Mouse (Mus musculus) heart, embryonic 13.5 days (tissue): ENCODE results near the gene Dusp1. TPM values are rescaled to one million over a fixed set of nuclear protein-coding genes. Genes with fewer than 3 reads are reported as not detected.
A peak's percentile ranks its signal among the peaks of the same experiment; 100 is the strongest.

Experiments used
- ATAC-seq: fragments of 200-750 bp; cut with Nextera tagmentation; 2 replicates; pipeline ENCODE4 v1.8.0; 2017; ENCODE audit warnings: moderate TSS enrichment; ENCODE audit not compliant: insufficient number of reproducible peaks, low FRiP score, low TSS enrichment; ENCODE audit errors: extremely low read depth
- H3K27ac ChIP-seq: fragments of 300-500 bp; sonication (generic); replicated peaks from 2 replicates; pipeline ENCODE4 v1.5.1; 2015; ENCODE audit warnings: moderate library complexity, mild to moderate bottlenecking, inconsistent platforms
- H3K27me3 ChIP-seq: fragments of 300-500 bp; sonication (generic); replicated peaks from 2 replicates; pipeline ENCODE4 v1.6.1; 2015; ENCODE audit warnings: mild to moderate bottlenecking, inconsistent platforms
- H3K36me3 ChIP-seq: fragments of 300-500 bp; sonication (generic); 2 replicates; pipeline ENCODE4 v1.6.1; 2015; ENCODE audit warnings: mild to moderate bottlenecking, inconsistent platforms
- H3K4me1 ChIP-seq: fragments of 300-500 bp; sonication (generic); 2 replicates; pipeline ENCODE4 v1.6.1; 2015; ENCODE audit warnings: inconsistent platforms
- H3K4me2 ChIP-seq: fragments of 300-500 bp; sonication (generic); 2 replicates; pipeline ENCODE4 v1.6.1; 2015; ENCODE audit warnings: inconsistent platforms, mild to moderate bottlenecking, moderate library complexity
- H3K4me3 ChIP-seq: fragments of 300-500 bp; sonication (generic); 2 replicates; pipeline ENCODE4 v1.5.1; 2015; ENCODE audit warnings: moderate library complexity, mild to moderate bottlenecking, inconsistent platforms
- H3K9ac ChIP-seq: fragments of 300-500 bp; sonication (generic); 2 replicates; pipeline ENCODE4 v1.6.1; 2015; ENCODE audit warnings: inconsistent platforms, mild to moderate bottlenecking, moderate library complexity
- H3K9me3 ChIP-seq: fragments of 300-500 bp; sonication (generic); 2 replicates; pipeline ENCODE4 v1.6.1; 2016; ENCODE audit warnings: inconsistent platforms
- WGBS: fragments of 180-500 bp; shearing (Covaris S2); methylation state at CpG from one replicate; pipeline ENCODE4 v1.1.7; 2015; ENCODE audit warnings: mixed read lengths; 5-methylcytosine and 5-hydroxymethylcytosine counted together
- polyA plus RNA-seq: library from polyadenylated mRNA; unstranded; fragments of >200 nt; fragmentation: Nextera tagmentation; extraction: Ambion mirVana; gene quantifications from 2 replicates; pipeline ENCODE4 v1.2.1, GENCODE M21; 2015

Gene Dusp1
- 32.8 and 33.1 TPM in 2 replicates for polyA plus RNA-seq

GRCm38 (mm10) chr17:26561651-26562181 lies at the start of gene Dusp1:
TSS of gene Dusp1 (minus strand) at chr17:26562128.
- Histone ChIP-seq H3K9me3 (no peaks in the 10 kb centered on the region), H3K36me3 (peaks cover 35% of the 10 kb centered on the region), H3K27ac (peak within 1 kb of the TSS; percentile 80), H3K27me3 (no peaks in the 10 kb centered on the region), H3K4me3 (peak within 1 kb of the TSS; percentile 88), H3K4me1 (peaks cover 35% of the 10 kb centered on the region), H3K9ac (peak within 1 kb of the TSS; percentile 97), H3K4me2 (peak within 1 kb of the TSS; percentile 98)
- 2% methylated on average over 25 of the region's 25 CpGs for WGBS
- ATAC-seq, result peak; percentile 40; the same call in 1 of the 2 replicates

DNA sequence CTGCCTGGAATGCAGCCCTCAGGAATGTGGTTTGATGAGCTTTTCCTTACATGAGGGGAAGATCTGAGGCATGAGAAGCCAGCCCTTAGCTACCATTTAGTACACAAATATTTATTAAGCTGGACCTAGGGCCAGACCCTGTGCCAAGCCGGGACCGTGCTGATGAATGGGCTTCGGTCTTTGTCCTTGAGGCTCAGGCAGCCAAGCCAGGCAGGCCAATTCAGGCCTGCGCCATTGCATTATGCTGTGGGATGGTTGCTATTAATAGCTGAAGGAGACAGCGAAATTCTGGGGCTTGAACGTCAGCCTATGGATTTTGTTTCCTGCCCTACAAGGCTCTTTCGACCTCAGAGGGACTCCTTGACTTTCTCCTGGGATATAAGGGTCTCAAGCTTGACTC lies 49.4 kb upstream of the Dusp1 start:
- 47% methylated on average over 7 of the region's 7 CpGs for WGBS
- H3K27ac ChIP-seq, result peak overlapping the region; percentile 94
- ATAC-seq, result 0 out of 2 replicates have a peak, but pooled peaks have one; percentile 9
- no peaks in the 10 kb centered on the region for H3K27me3 ChIP-seq
- no peaks in the 10 kb centered on the region for H3K9me3 ChIP-seq
- peak overlapping the region; percentile 54 for H3K9ac ChIP-seq
- peaks cover 67% of the 10 kb centered on the region for H3K4me1 ChIP-seq
- H3K4me2 ChIP-seq, result no peak overlapping the region
- H3K36me3 ChIP-seq, result peaks cover 62% of the 10 kb centered on the region
- no peak overlapping the region for H3K4me3 ChIP-seq

- no peak for ATAC-seq
- Histone ChIP-seq H3K36me3 (peaks cover 61% of the 10 kb centered on the region), H3K27ac (peak overlapping the region; percentile 94; the same call in 1 of the 2 replicates), H3K27me3 (no peaks in the 10 kb centered on the region), H3K4me3 (no peak overlapping the region), H3K9ac (peak overlapping the region; percentile 40), H3K4me1 (peaks cover 67% of the 10 kb centered on the region), H3K4me2 (no peak overlapping the region), H3K9me3 (no peaks in the 10 kb centered on the region)
- 77% methylated on average over 8 of the region's 8 CpGs for WGBS
Observed at GRCm38 (mm10) chr17:26609820-26610219, 47.9 kb upstream of the Dusp1 start.

GRCm38 (mm10) chr17:26608877-26609276 lies 46.9 kb upstream of the Dusp1 start:
- WGBS, result 68% methylated on average over 8 of the region's 8 CpGs

GRCm38 (mm10) chr17:26608348-26608747 lies 46.4 kb upstream of the Dusp1 start:
- no peak for ATAC-seq
- no peaks in the 10 kb centered on the region for H3K9me3 ChIP-seq
- no peak overlapping the region for H3K4me3 ChIP-seq
- peaks cover 58% of the 10 kb centered on the region for H3K36me3 ChIP-seq
- 84% methylated on average over 3 of the region's 3 CpGs for WGBS
- H3K27me3 ChIP-seq, result no peaks in the 10 kb centered on the region
- H3K4me1 ChIP-seq, result peaks cover 56% of the 10 kb centered on the region
- H3K27ac ChIP-seq, result peak overlapping the region; percentile 46; the same call in 1 of the 2 replicates
- no peak overlapping the region for H3K9ac ChIP-seq
- no peak overlapping the region for H3K4me2 ChIP-seq

More at GRCm38 (mm10) chr17:26608877-26609276, 46.9 kb upstream of the Dusp1 start:
- peak overlapping the region; percentile 46; the same call in 1 of the 2 replicates for H3K27ac ChIP-seq
- H3K9ac ChIP-seq, result no peak overlapping the region
- no peaks in the 10 kb centered on the region for H3K27me3 ChIP-seq
- ATAC-seq, result no peak
- H3K36me3 ChIP-seq, result peaks cover 53% of the 10 kb centered on the region
- H3K4me2 ChIP-seq, result no peak overlapping the region
- H3K4me1 ChIP-seq, result peaks cover 57% of the 10 kb centered on the region
- no peak overlapping the region for H3K4me3 ChIP-seq
- no peaks in the 10 kb centered on the region for H3K9me3 ChIP-seq

DNA sequence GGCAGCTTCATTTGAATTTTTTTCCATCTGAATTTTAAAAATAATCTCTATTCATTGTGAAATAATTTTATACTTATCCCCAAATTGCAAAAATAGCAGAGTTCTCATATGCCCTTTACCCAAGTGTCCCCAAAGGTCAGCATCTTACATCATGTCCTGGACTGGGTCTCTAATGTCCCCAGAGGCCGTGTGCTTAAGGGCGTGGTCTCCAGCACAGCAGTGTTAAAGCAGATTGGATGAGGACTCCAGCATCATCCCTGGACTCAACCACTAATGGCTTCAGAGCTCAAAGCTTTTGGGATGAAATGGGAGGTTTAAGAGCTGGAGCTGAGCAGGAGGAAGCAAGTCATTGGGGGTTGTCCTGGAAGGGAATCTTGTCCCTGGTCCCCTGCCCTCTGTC lies 44.6 kb upstream of the Dusp1 start:
- Histone ChIP-seq H3K4me3 (no peak overlapping the region), H3K9ac (no peak overlapping the region), H3K27me3 (no peaks in the 10 kb centered on the region), H3K36me3 (peaks cover 58% of the 10 kb centered on the region), H3K9me3 (no peaks in the 10 kb centered on the region), H3K4me2 (no peak overlapping the region), H3K4me1 (peaks cover 61% of the 10 kb centered on the region), H3K27ac (no peak overlapping the region)
- 77% methylated on average over 2 of the region's 2 CpGs for WGBS
- no peak for ATAC-seq

DNA sequence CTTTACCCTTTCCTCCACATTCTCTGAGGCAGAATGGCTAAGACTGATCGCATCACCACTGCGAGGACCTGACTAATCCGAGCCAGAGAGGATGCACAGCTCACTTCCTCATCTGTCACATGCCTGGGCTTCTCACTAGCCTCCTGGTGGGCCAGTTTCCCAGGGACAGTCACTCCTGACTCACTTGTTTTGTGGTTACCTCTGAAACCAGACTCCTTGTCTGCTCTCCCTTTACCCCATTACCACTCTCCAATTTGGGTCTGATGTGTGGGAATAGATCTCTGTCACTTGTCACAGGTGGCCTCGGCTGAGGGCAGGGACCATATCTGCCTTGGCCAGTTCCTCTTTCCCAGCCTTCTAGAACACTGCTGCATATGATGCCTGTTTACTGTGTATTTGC lies 43.7 kb upstream of the Dusp1 start:
- H3K4me1 ChIP-seq, result peaks cover 61% of the 10 kb centered on the region
- no peak overlapping the region for H3K4me2 ChIP-seq
- peaks cover 55% of the 10 kb centered on the region for H3K36me3 ChIP-seq
- no peak overlapping the region for H3K27ac ChIP-seq
- no peak overlapping the region for H3K9ac ChIP-seq
- 73% methylated on average over 4 of the region's 4 CpGs for WGBS
- no peak for ATAC-seq
- no peak overlapping the region for H3K4me3 ChIP-seq
- H3K27me3 ChIP-seq, result no peaks in the 10 kb centered on the region
- H3K9me3 ChIP-seq, result no peaks in the 10 kb centered on the region

DNA sequence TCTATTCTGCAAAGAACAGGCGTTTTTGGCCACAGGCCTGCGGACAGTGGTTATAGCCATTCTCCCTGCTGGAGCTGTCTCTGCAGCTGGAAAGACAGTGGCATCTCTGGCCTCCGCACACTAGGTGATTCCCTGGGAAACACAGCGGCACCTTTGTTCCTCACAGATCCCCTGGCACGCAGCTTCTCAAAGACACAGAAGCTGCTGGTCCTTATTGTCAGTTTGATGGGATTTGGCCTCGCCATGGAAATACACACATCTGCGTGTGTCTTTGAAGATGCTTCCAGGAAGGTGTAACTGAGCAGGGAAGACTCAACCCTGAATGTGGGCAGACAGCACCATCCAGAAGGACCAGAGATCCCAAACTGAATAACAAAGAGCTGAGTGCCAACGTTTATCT lies 41.4 kb upstream of the Dusp1 start:
- Histone ChIP-seq H3K9ac (peak overlapping the region; percentile 61; the same call in 1 of the 2 replicates), H3K9me3 (no peaks in the 10 kb centered on the region), H3K4me1 (peaks cover 52% of the 10 kb centered on the region), H3K27ac (peak overlapping the region; percentile 77), H3K27me3 (no peaks in the 10 kb centered on the region), H3K4me2 (no peak overlapping the region), H3K36me3 (peaks cover 32% of the 10 kb centered on the region), H3K4me3 (no peak overlapping the region)
- WGBS, result 82% methylated on average over 8 of the region's 8 CpGs
- no peak for ATAC-seq

DNA sequence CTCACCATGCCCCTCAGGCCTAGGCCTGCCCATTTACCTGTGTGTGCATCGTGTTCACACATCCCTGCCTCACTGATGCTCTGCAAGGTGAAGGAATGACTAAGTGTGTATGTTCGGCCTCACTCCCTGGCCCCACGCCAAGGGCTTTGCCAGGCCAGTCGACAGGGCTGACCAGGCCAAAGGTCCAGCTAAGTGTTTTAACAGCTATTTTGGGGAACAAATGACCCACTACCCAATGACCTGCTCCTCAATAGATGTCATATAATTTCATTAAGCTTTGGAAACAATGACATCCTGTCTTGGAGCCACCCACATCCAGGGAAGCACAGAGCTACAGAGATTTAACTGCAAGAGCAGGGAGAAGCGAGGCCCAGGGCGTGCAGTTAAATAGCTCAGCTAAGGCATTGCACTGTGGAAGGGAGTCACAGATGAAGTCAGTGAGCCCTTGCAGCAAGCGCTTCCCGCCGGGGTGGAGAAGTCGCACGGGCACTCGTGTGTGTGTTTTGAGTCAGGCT lies 40.5 kb upstream of the Dusp1 start:
- Histone ChIP-seq H3K36me3 (peaks cover 27% of the 10 kb centered on the region), H3K4me3 (no peak overlapping the region), H3K4me2 (no peak overlapping the region), H3K27ac (peak overlapping the region; percentile 77), H3K4me1 (peaks cover 48% of the 10 kb centered on the region), H3K9ac (peak overlapping the region; percentile 61), H3K27me3 (no peaks in the 10 kb centered on the region), H3K9me3 (no peaks in the 10 kb centered on the region)
- no peak for ATAC-seq
- WGBS, result 53% methylated on average over 12 of the region's 12 CpGs

DNA sequence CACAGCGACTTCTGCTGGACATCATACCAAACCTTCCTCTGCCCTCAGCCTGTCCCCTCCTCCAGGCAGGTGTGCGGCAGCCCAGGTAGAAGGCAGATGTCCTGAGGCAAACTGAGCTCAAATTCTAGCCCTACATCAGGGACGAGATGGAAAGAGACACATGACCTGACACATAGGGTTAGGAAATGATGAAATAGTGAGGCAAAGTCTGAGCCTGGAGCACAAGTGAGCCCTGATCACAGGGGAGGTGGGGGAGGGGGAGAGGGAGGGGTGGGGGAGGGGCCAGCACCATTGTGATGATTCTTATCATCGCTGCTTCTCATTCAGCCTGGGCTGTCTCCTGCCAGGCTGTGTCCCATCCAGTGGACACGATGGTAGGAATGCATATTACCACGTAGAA lies 40.0 kb upstream of the Dusp1 start:
- Histone ChIP-seq H3K9ac (peak overlapping the region; percentile 61), H3K4me2 (no peak overlapping the region), H3K9me3 (no peaks in the 10 kb centered on the region), H3K27me3 (no peaks in the 10 kb centered on the region), H3K27ac (peak overlapping the region; percentile 77), H3K4me1 (peaks cover 51% of the 10 kb centered on the region), H3K36me3 (peaks cover 25% of the 10 kb centered on the region), H3K4me3 (no peak overlapping the region)
- WGBS, result 52% methylated on average over 6 of the region's 6 CpGs
- ATAC-seq, result no peak

GRCm38 (mm10) chr17:26601514-26601913 lies 39.6 kb upstream of the Dusp1 start:
- Histone ChIP-seq H3K4me1 (peaks cover 55% of the 10 kb centered on the region), H3K4me2 (no peak overlapping the region), H3K27ac (peak overlapping the region; percentile 77), H3K9ac (peak overlapping the region; percentile 61), H3K36me3 (peaks cover 21% of the 10 kb centered on the region), H3K4me3 (no peak overlapping the region), H3K27me3 (no peaks in the 10 kb centered on the region), H3K9me3 (no peaks in the 10 kb centered on the region)
- 65% methylated on average over 6 of the region's 6 CpGs for WGBS
- no peak for ATAC-seq

GRCm38 (mm10) chr17:26600913-26601447 lies 39.1 kb upstream of the Dusp1 start:
- Histone ChIP-seq H3K36me3 (peaks cover 17% of the 10 kb centered on the region), H3K9ac (peak overlapping the region; percentile 61), H3K27ac (peak overlapping the region; percentile 77), H3K4me1 (peaks cover 61% of the 10 kb centered on the region), H3K27me3 (no peaks in the 10 kb centered on the region), H3K4me2 (no peak overlapping the region), H3K4me3 (no peak overlapping the region), H3K9me3 (no peaks in the 10 kb centered on the region)
- WGBS, result 54% methylated on average over 17 of the region's 17 CpGs
- ATAC-seq, result no peak
